Mouse (Mus musculus) embryonic stem cell, embryonic (primary cell): Measurements from ENCODE around the gene Usp16.

ENCODE experiments used
- CTCF ChIA-PET, 4 experiments: fragments of 300-600 bp in 2 of 4; fragments of 350-600 bp in 2 of 4; sonication (Branson Sonifier 250); formaldehyde crosslinking; loops; one replicate each; lab custom pipeline; 2022; ENCODE audit warnings: inconsistent platforms in 2 of 4; lab: Charles Lee
- POLR2A ChIA-PET, 4 experiments: fragments of 300-600 bp in 2 of 4; fragments of 350-600 bp in 2 of 4; sonication (Branson Sonifier 250); formaldehyde crosslinking; loops; one replicate each; lab custom pipeline; 2022; ENCODE audit warnings: antibody characterized with exemption in 4 of 4, inconsistent platforms in 1 of 4; lab: Charles Lee

Gene Usp16

DNA sequence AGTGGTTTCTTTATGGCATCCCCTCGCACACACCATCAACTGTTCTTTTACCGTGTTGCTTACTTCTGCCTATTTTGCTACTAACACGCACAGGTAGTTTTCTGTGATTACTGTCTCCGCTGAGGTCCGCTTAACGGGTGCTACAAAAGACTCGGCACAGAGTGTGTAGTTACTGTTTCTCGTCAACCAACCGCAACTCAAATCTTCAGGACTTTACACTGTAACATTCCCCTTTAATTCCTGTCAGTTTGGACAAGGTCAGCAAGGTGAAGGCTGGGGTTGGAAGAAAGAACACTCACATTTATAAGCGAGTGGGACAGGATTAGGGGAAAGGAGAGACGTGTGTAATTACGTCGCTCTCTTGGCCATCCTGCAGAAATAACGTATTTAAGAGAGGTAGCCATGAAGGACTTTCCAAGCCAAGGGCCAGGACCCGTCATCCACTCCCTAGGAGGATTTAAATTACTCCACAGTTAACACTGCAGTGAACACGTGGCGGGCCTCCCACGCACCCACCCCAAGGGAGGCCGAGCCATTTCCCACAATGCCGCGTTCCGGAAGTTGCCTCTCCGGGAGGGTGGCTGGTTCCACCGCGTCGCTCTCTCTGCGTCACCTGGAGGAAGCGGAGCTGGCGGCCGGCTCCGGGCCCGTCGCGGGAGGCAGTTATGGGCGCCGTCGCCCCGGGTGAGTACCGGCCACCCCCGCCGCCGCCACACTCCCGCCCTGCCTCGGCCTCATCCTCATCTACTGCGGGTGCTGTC, at the start of gene Usp16:
Usp16 (plus strand) TSS at position 285 of the 761 bp plus-strand sequence.
- ChIA-PET CTCF (interaction anchor here in 2 of 4 experiments (0.6 to 1.0 kb wide), 2 partner anchors 137 to 300 kb away, joined by 3 read pairs; no protein-coding TSS in a partner anchor), POLR2A (interaction anchor here in 3 of 4 experiments (0.5 to 1.9 kb wide), 25 partner anchors 9 to 271 kb away, joined by 3 to 33 read pairs (median 4); partner anchors contain the start of genes Rwdd2b (in 3 of the 3), Bach1 (in 2 of the 3) and Cct8 (in 1 of the 3))

DNA sequence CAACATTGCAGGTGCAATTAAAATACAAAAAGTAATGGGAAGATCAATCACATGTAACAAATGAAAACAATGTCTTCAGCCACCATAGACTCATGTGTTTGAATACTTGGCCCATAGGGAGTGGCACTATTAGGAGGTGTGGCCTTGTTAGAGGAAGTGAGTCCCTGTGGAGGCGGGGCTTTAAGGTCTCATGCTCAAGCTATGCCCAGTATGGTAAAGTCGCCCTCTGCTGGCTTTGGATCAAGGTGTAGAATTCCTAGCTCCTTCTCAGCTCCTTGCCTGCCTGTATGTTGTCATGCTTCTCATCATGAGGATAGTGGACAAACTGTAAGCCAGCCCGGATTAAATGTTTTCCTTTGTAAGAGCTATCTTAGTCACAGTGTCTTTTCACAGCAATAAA, 49.5 kb upstream of the Usp16 start:
- ChIA-PET POLR2A (interaction anchor here (0.6 to 3.0 kb wide), 15 partner anchors 10 to 294 kb away, joined by 3 to 19 read pairs (median 3); partner anchors contain the start of genes Bach1 (in 1 of the 4), Cct8 (in 1 of the 4) and Rwdd2b (in 1 of the 4)), CTCF (interaction anchor here (0.5 to 2.9 kb wide), 16 partner anchors 9 to 155 kb away, joined by 3 to 20 read pairs (median 4); partner anchors contain the start of genes N6amt1 (in 1 of the 4) and Rwdd2b (in 1 of the 4))

DNA sequence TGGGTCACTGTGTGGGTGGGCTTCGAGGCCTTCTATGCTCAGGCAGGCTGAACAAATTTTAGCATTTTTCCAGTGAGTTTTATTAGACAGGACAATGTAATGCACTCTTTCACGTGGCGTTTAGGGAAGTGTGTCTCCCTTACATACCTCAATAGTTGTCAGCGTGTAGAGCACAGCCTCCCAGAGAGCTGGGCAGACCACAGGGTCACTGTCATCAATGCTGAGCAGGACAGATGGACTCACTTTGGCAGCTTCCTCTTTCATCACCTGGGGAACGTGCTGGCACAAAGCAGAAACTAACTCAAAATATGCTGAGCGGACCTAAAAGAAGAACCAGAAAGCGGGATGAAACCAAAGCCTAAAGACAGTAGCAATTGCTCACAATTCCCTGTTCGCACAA, 33.8 kb upstream of the Usp16 start:
- ChIA-PET CTCF (no interaction called here), POLR2A (interaction anchor here in 2 of 4 experiments (1.1 to 1.4 kb wide), 2 partner anchors 13 to 19 kb away, joined by 3 to 8 read pairs; partner anchors contain the start of genes Ltn1 (in 1 of the 2) and Rwdd2b (in 1 of the 2))

DNA sequence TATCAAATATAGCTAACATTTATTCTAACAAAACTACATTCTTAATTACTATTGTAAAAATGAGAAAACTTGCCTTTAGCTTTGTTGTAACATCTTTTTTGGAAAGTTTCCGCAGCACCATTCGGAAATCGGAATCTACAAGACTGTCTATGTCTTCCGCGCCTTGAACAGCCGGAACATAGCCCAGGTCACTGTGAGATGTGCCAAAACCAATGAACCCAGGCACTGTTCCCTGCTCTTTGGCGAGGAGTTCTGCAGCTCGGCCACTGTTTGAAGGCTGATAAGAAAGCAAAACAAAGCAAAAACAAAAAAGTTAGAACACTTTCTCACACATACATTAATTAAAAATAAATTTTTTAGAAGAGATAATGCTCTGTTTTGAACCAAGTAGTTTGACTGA, 27.0 kb upstream of the Usp16 start:
- ChIA-PET CTCF (interaction anchor here in 1 of 4 experiments (0.7 to 1.1 kb wide), 2 partner anchors 22 to 74 kb away, joined by 4 to 5 read pairs; no protein-coding TSS in a partner anchor), POLR2A (interaction anchor here in 2 of 4 experiments (0.6 to 1.1 kb wide), 2 partner anchors 12 to 274 kb away, joined by 3 read pairs; no protein-coding TSS in a partner anchor)

DNA sequence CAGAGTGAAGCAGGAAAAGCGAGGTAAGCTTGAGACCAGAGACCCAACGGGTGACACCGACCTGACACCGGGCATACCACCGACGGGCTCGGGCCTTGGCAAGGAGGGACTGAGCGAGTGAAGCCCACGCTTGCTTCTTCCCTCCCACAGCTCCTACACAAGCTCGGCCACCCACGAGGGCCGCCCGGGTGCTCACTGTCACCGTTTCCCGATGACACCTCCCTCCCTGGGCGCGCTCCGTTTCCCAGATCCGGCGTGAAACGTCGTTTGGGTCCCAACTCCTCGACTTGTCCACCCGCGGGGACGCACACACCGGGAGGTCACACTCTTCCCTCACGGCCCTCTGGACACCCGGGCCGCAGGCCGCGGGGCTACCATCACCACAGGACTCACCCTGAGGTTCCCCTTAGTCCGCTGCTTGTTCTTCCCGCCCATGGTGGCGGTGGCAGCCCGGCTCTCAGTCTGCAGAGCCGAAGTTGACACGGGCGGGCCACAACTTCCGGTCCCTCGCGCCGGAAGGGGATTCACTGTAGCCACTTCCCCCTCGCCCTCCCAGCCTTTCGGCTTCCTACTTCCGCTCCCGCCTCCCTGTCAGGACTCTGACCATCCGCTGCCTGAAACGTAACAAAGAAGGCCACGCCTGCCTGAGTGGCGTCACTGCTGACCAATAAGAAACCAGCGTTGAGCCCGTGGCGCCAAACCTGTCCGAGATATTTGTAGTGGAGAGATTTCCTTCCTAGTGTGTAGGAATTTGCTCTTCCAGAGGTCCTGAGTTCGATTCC, 22.3 kb upstream of the Usp16 start, which contains the start of gene Ltn1:
Ltn1 (minus strand) TSS at position 580 of the 782 bp plus-strand sequence.
- POLR2A ChIA-PET = interaction anchor here in 2 of 4 experiments (0.6 to 2.9 kb wide), 11 partner anchors 8 to 171 kb away, joined by 3 to 14 read pairs (median 4); partner anchors contain the start of gene Rwdd2b (in 2 of the 2)
- CTCF ChIA-PET = no interaction called here

DNA sequence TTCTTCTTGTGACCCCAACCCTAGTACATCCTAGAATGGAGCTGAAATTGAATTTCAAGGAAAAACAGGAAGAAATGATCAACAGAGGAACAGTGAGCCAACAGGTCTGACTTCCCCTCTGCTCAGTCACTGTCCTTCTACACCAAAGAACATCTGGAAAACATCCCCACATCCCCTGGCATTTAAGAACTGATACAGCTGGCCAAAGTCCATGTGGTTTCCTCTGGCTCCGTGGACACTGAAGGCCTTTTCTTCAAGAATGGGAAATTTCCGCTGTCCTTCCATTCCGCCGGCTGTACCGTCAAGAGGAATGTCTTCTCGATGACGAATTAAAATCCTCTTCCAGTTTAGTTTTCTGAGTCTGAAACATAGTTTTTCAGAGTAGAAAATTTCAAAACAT, 20.2 kb upstream of the Usp16 start:
- ChIA-PET CTCF (no interaction called here), POLR2A (interaction anchor here in 2 of 4 experiments (1.1 to 3.1 kb wide), 8 partner anchors 9 to 266 kb away, joined by 3 to 14 read pairs (median 4); partner anchors contain the start of gene Usp16 (in 1 of the 2))

DNA sequence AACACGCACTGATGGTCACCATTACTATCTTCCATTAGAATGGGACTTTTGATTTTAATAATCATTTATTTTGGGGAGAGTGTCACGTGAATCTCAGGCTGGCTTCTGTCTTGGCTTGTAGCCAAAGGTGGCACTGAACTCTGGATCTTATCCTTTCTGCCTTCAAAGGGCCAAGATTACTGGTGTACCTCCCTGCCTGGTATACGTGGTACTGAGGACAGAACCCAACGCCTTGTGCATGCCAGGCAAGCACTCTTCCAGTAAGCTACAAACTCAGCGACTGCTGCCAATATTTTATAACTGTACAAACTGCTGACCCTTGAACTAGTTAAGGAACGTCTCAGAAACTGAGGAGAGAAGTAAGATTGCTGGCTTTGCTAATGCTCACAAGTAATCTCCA, 19.6 kb upstream of the Usp16 start:
- ChIA-PET POLR2A (interaction anchor here in 3 of 4 experiments (0.6 to 3.1 kb wide), 8 partner anchors 9 to 265 kb away, joined by 3 to 12 read pairs (median 4); partner anchors contain the start of gene Bach1 (in 1 of the 3)), CTCF (interaction anchor here in 1 of 4 experiments (1.4 kb wide), 1 partner anchor 28 kb away, joined by 3 read pairs; no protein-coding TSS in a partner anchor)

DNA sequence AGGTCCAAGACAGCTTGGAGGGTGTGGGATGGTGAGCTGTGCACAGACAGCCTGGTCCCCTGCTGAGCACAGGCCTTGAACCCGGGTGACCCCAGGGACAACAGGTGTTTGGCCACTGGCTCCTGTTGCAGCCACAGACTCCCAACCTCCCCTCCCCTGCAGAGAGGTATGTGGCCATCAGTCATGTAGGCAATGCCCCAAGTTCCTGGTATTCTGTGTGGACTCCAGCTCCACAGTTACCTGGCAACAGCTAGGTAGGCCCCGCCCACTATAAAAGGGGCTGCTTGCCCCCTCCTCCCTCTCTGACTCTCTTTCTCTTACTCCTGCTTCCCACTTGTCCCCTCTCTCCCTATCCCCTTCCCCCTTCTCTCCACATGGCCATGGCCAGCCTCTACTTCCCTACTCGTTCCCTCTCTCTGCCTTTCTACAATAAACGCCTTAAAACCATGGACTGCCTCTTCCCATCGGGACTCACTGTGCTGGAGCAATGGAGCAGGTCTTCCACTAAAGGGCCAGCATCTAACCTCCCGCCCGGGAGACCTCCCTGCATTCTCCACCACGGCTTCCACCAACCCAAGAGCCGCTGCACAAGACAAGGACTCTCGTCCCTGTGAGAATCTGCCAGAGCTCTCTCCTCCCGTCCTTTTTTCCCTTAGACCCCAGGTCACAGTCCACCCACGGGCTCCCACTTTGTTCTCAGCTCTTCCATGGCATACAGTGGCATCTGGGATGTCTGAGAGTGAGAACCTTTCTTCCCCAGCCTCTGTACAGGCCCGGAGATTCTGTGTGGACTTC, 18.9 kb upstream of the Usp16 start:
- POLR2A ChIA-PET = interaction anchor here in 3 of 4 experiments (0.6 to 3.1 kb wide), 9 partner anchors 8 to 264 kb away, joined by 3 to 12 read pairs (median 3); partner anchors contain the start of gene Bach1 (in 2 of the 3)
- CTCF ChIA-PET = interaction anchor here in 1 of 4 experiments (1.4 kb wide), 1 partner anchor 29 kb away, joined by 3 read pairs; no protein-coding TSS in a partner anchor

DNA sequence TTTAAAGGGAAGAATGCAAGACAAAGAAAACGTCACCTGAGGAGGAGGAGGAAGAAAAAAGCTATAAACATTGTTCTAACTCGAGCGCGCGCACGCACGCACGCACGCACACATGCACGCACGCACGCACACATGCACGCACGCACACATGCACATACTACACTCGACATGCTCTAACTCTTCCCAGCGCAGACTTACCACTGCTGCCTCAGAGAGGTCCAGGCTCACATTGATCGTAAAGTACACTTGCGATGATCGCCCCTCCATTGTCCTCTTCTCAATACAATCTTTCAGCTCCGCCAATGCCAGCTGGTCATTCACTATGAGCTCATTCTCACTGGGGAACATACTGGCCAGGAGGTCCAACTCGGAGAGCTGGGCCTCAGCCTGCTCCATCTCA, 17.4 kb upstream of the Usp16 start:
- ChIA-PET CTCF (no interaction called here), POLR2A (interaction anchor here in 2 of 4 experiments (0.8 to 1.6 kb wide), 13 partner anchors 12 to 82 kb away, joined by 3 to 6 read pairs (median 3); partner anchors contain the start of gene Usp16 (in 1 of the 2))

DNA sequence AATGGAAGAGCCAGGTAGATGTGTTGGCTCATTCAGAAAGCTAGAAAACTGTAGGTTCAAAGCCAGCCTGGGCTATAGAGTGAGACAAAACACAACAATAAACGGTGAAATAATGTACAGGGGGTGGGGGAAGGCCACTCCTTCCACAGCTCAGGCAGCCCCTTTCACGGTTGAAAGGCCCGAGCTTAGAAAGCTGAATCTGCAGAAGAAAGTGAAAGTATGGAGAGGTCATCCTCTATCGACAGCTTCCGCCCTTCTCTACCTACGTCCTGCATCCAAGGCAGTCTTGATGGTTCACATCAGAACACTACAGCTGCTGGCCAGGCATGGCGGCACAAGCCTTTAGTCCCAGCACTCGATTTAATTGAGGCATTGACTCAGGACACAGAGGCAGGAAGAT, 15.8 kb upstream of the Usp16 start:
- ChIA-PET CTCF (no interaction called here), POLR2A (interaction anchor here in 1 of 4 experiments (0.6 to 1.5 kb wide), 5 partner anchors 12 to 243 kb away, joined by 3 to 4 read pairs (median 3); no protein-coding TSS in a partner anchor)

DNA sequence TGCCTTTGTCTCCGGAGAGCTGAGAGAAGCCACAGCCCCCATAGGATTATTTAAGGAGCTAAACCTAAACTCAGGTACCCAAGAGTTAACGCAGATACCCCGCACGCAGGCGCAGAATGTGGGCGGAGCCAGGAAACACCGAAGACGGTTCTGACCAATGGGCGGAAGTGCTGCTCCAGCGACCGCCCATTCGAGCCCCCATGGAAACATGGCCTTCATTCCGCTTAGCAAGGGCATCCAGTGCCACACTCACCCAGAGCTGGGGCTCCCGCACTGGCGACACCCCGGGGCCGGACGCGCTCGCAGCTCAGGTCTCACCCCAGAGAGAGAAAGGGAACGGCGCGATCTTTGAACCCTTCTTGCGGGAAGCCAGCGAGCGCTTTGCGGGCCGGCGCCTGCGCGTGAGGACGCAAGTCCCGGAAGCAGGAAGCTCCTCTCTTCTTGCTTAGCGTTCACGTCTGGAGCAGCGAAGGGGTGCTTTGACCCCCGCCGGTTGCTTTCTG, 14.3 kb upstream of the Usp16 start, which contains the start of gene Rwdd2b:
Rwdd2b (minus strand) TSS at position 390 of the 503 bp plus-strand sequence.
- ChIA-PET POLR2A (interaction anchor here (0.6 to 4.7 kb wide), 49 partner anchors 8 to 1543 kb away, joined by 3 to 33 read pairs (median 4); partner anchors contain the start of genes Bach1 (in 3 of the 4), N6amt1 (in 3 of the 4), Cct8 (in 2 of the 4) and Usp16 (in 2 of the 4)), CTCF (interaction anchor here in 3 of 4 experiments (0.7 to 1.2 kb wide), 5 partner anchors 22 to 46 kb away, joined by 3 to 6 read pairs (median 3); no protein-coding TSS in a partner anchor)

DNA sequence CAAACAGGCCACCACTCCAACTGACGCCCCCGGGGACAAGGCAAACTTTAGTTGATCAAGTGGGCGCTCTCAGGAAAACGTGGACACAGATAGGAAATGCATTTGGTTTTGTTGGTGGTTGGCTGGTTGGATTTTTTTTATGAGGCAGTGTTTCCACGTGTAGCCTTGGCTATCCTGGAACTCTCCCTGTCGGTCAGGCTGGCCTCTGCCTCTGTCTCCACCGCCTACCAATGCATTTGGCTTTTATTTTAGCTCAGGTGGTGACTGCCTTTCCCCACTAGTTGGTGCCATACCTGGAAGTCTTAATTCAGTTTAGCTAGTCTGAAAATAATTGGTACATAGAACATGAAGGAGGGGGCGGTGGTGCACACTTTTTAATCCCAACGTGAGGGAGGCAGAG, 13.4 kb upstream of the Usp16 start:
- POLR2A ChIA-PET = interaction anchor here (0.6 to 4.7 kb wide), 34 partner anchors 9 to 258 kb away, joined by 3 to 33 read pairs (median 4); partner anchors contain the start of genes Bach1 (in 2 of the 4), Cct8 (in 2 of the 4), Usp16 (in 2 of the 4) and Ltn1 (in 1 of the 4)
- CTCF ChIA-PET = interaction anchor here in 1 of 4 experiments (0.6 kb wide), 1 partner anchor 13 kb away, joined by 5 read pairs; no protein-coding TSS in a partner anchor

DNA sequence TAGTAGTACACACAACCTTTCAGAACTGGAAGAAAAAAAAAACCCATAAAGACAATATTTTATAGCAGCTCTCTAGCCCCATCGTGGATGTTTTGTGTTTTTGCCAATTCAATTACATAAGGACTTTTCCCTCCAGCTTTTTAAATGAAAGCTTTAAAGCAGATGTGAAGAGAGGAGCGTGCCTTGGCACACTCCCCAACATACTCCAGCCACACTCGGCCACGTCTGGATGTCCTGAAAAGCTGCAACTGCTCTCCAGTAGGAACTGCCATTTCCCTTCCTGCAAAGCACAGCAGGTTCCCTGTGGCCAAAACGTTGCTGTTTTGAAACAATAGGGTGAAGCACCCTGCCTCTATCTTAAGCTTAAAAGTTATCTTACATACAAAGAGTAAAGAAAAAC, 12.2 kb upstream of the Usp16 start:
- CTCF ChIA-PET = no interaction called here

DNA sequence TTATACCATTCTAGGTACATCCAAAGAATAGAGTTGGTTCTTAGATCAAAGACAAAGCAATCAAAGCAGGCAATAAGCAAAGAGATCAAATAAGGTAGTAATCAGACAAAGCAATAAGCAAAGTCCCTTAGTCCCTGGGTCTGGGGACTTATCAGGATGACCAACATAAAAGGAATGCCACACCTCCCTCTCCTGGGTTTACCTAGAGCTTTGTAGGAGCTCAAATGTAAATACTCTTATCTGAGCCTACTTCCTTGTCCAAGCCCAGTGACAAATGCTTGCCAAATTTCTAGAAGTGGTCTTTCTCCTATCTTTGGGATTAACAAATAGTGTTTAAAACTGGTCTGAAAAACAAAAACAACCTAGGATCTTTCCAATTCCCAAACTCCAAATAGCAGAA, 11.3 kb upstream of the Usp16 start:
- CTCF ChIA-PET = no interaction called here
- POLR2A ChIA-PET = interaction anchor here in 3 of 4 experiments (0.9 to 4.7 kb wide), 8 partner anchors 9 to 52 kb away, joined by 3 to 33 read pairs (median 4); partner anchors contain the start of gene Usp16 (in 2 of the 3)

More for the DNA sequence above, 12.2 kb upstream of the Usp16 start:
- POLR2A ChIA-PET = interaction anchor here in 3 of 4 experiments (0.7 to 4.7 kb wide), 7 partner anchors 11 to 568 kb away, joined by 3 to 33 read pairs (median 3); partner anchors contain the start of gene Usp16 (in 2 of the 3)

DNA sequence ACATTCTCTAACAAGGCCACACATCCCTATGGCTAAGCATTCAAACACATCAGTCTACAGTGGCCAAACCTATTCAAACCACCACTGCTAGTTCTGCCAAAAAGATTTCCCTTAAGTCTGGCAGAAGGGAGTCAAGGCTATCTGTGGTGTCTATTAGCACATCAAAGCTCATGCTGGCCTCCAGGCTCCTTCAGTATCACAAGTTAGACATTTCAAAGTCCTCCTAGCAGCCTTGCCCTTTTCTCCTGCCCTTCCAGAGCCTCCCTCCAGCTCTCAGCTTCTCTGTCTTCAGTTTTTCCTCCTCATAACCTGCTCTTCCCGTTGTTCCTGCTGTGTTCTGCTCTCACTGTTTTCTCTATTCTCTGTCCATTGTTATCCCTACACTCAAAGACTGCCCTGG, 10.4 kb upstream of the Usp16 start:
- CTCF ChIA-PET = no interaction called here
- POLR2A ChIA-PET = interaction anchor here in 2 of 4 experiments (1.1 to 4.7 kb wide), 5 partner anchors 10 to 51 kb away, joined by 3 to 29 read pairs (median 5); partner anchors contain the start of gene Usp16 (in 1 of the 2)

DNA sequence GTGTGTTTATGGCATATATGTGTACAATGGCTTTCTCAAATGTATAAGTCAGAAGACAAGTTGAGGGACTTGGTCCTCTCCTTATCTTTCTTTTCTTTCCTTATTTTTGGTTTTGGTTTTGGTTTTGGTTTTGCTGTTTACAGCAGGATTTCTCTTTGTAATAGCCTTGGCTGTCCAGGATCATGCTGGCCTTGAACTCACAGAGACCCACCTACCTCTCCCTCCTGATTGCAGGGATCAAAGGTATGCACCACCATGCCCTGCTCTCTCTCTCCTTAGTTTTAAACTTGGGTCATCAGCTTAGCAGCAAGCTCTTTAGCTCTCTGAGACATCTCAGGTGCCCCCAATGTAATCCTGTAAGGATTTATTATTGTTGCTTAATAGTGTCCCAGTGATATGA, 9.4 kb upstream of the Usp16 start:
- POLR2A ChIA-PET = interaction anchor here in 1 of 4 experiments (0.9 to 2.4 kb wide), 2 partner anchors 10 to 11 kb away, joined by 3 to 12 read pairs; no protein-coding TSS in a partner anchor
- CTCF ChIA-PET = interaction anchor here in 1 of 4 experiments (0.7 kb wide), 1 partner anchor 42 kb away, joined by 5 read pairs; no protein-coding TSS in a partner anchor
